Mouse (Mus musculus) gastrocnemius, postnatal 4 days (tissue): ENCODE results near the gene Gm20604. TPM values are rescaled to one million over a fixed set of nuclear protein-coding genes. Genes with fewer than 3 reads are reported as not detected.

ENCODE experiments used
- DNase-seq, 2 experiments: peaks; one replicate each; pipeline ENCODE4 v3.0.0; 2021 to 2022; ENCODE audit warnings: low spot score in 2 of 2, mixed read lengths in 2 of 2
- long read RNA-seq, 2 experiments: library from polyadenylated mRNA; stranded (forward); transcript quantifications; one replicate each; pipeline ENCODE4 v2.0.0; 2021
- total RNA-seq, 2 experiments: library from RNA; stranded (reverse); gene quantifications; 2 replicates each; pipeline ENCODE4 v1.2.3; 2021

The Gm20604 gene
- 1 to 10 TPM; 4.7 to 5.4 TPM for total RNA-seq
- long read RNA-seq, experiment 1, transcript Gm20604-201 (2 exons, 2,795 nt): major isoform, 17 of 17 reads
- long read RNA-seq, experiment 1, partial matches to known transcripts: 0 of 17 reads
- long read RNA-seq, experiment 1, other reads (novel, unspliced or antisense): 0 of 17 reads
- long read RNA-seq, experiment 2, transcript Gm20604-201 (2 exons, 2,795 nt): major isoform, 8 of 8 reads
- long read RNA-seq, experiment 2, partial matches to known transcripts: 0 of 8 reads
- long read RNA-seq, experiment 2, other reads (novel, unspliced or antisense): 0 of 8 reads

DNA sequence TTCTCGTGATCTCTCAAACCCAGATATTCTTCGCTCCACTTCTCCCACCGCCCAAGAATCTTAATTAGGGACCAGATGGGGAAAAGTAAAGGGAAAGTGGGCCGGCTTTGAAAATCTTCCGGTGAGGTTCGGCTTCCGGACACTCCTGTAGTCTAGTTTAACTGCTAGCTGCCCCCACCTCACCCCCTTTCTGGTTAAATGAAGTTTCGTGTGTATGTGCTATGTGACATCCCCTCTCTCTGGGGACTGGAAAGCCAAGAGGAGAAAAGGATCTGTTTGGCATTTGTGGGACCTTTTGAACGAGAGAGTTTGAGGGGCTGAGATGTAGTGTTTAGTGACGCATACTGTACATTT lies at the start of gene Gm20604:
TSS of gene Gm20604 (minus strand) at position 270 of the 354 bp plus-strand sequence.
- no peak for DNase-seq

- DNase-seq: no peak
Measured at GRCm38 (mm10) chr12:102799528-102799927, 41.1 kb upstream of the Gm20604 start.

- no peak for DNase-seq
Measured at GRCm38 (mm10) chr12:102787927-102788326, 29.5 kb upstream of the Gm20604 start.

DNA sequence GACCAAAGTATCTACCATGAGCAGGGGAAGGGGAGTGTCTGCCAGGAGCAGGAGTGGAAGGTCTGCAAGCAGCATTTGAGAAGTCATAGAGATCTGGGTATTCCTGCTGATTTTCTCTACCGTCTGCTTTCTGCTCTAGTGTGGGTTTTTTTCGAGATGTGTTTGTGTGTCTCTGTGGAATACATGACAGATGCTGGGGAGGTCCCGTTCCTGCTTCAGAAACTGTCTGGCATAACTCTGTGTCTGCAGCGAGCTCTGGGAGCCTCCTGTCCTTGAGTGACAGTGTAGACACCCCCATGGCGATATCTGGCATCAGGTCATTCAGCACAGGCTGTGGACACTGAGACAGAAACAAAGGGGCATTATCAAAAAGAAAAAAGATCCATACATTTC lies 27.1 kb upstream of the Gm20604 start:
- no peak for DNase-seq

DNA sequence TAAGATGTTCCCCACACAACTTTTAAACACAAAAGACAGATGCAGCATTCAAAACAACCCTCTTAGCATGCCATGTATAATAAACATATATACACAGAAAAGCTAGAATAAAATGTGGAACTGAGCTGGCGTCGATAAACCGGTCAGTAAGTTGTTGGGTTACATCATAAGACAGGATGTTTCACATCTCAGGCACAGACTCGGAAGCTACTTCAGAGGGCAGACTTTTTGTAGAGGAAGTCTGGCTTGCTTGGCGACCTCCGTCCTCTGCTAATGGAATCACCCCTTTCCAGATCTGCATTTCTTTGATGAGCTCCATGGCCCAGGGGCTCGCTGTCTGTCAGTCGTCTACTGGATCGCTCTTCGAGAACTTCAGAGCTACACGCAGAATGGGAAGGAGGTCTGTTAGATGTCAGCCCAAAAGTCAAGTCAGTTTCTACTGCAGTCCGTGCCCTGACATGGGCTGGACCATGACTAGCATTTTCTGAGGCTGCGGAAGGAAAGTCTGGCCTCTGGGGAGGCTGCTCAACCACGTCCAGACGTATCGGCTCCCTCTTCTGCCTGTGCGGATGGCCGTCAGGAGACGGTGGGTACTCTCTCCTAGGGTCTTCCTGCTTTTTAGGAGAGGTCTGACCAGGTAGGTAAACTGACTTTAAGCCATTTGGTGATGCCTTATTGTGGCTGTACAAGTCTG lies 26.6 kb upstream of the Gm20604 start:
- no peak for DNase-seq

- no peak for DNase-seq
Measured at GRCm38 (mm10) chr12:102782841-102783240, 24.4 kb upstream of the Gm20604 start.

DNA sequence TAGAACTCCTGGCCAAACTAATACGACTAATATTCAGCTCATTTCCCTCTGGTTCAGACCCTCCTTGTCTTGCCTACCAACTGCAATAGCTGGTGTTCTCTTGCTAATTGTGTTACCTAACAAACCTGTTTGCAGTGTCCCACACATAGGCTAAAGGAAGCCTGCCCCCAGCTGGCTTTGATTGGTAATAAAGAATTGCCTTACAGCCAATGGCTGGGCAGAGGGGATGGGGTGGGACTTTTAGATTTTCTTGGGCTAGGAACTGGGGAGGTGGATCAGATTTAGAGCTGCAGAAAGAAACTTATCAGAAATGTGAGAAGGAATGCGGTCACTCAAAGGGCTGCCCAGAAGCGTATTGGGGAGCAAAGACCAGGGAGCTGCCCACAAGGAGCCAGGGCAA lies 21.0 kb upstream of the Gm20604 start:
- no peak for DNase-seq

- DNase-seq: no peak
Measured at GRCm38 (mm10) chr12:102778151-102778550, 19.7 kb upstream of the Gm20604 start.

DNA sequence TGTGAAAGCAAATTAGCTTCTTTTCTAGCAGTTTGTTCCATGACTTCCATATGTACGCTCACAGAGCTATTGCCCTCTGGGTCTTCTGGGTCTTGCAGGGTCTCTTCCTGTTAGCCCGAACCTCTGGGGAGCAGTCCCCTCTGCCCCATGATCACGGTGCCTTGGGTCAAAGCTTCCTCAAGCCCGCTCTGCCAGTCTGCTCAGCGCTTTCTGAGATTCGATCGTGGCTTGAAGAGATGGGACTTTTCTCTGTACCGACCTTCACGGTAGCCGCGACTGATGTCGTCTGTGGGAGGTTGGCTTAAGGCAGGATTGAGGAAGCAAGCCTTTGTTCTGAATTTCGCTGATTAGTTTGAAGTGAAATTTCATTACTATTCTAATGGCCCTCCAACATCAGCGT lies 17.6 kb upstream of the Gm20604 start:
- DNase-seq: no peak

GRCm38 (mm10) chr12:102772676-102773075 lies 14.2 kb upstream of the Gm20604 start:
- DNase-seq: no peak

DNA sequence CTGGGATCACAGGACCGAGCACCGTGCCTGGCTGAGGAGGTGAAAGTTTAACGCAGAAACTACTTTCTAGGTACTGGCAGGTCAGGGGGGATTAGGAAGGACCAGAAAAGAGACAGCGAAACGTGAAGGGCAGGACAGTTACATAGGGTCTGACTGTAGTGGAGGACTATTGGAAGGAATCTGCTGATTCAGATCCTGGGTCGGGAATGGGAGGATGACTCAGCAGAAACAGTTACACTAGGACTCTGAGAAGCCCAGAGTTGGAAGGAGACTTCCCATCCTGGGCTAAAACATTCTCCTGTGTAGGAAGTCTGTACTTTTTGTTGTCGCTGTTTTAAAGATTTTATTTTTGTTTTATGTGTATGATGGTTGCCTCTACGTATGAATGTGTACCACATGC lies 13.1 kb upstream of the Gm20604 start:
- no peak for DNase-seq

DNA sequence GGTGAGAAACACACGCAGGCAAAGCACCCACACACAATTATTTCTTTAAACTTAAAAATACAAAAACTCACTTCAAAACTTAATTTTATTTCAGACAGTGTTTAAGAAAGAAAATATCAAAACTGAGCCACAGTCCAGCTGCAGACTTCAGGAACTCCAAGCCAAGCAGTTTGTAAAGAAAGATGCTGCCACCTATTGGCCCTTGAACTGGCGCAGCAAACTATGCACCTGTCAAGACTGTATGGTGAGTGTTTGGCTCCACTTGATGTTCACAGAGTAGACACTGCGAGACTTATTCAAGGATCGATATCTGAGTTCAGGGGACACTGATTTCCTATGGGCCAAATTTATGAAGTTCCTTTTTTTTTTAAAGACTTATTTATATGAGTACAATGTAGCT lies 10.5 kb upstream of the Gm20604 start:
- DNase-seq: no peak

DNA sequence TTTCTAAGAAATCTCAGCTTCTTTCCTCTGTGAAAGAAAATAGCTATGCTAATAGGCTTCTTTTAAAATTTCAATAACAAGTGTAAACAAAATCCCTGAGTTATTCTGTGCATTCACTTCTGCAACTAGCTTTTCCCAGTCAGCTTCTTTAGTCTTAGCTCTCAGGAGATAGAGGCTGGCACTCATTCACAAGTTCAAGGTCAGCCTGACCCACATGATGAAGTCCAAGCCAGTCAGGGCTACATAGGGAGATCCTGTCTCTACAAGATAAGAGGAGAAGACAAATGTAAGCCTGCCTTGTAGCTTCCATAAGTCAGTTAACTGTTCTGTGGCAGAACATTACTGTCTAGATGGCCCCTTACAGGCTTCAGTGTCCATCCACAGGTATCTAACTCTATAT lies 5.2 kb upstream of the Gm20604 start:
- DNase-seq: no peak

DNA sequence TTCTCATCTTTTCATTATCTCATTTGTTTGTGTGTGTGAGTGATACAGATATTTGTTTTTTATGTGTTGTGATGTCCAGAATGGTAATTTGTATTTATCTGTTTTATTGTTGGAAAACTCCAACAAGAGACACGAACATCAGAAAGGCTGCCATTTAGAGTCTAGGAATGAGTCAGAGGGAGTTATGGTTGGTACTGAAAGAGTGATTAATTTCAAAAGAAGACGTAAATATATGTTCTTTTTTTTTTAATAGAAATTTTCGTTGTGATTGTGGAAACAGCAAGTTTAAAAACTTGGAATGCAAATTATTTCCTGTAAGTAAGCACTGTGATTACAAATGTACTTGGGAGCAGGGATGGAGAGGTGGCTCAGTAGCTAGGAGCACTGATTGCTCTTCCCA lies 3.2 kb upstream of the Gm20604 start:
- DNase-seq: no peak

DNA sequence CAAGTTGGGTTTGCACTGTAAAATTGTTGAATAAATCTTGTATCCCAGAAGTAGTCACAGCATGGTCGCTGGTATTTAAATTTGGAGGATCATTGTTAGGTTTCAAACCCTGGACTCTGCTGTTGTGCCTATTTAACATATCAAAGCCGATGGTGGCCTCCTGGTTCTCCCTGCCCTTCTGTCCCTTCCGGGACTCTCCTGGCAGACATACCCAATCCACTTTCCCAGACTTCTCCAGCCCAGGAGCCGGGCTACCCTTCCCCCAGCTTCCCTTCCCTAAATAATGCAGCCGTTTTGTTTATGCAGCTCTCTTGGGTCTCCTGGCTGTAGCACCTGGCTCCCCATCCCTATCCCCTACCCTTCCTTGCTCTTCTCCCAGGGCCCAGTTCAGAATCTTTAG lies 464 bp upstream of the Gm20604 start:
- no peak for DNase-seq

- DNase-seq: peak; percentile 91 to 97
Measured at GRCm38 (mm10) chr12:102757689-102758402, 626 bp downstream of the Gm20604 start, which contains the start of the genes Gm28051, Gon7 and Ubr7. Gm28051 (minus strand) TSS chr12:102757765. Gon7 (minus strand) TSS chr12:102757803. Ubr7 (plus strand) TSS chr12:102757967.

- peak; percentile 75 to 92 for DNase-seq
Measured at GRCm38 (mm10) chr12:102757055-102757688, 1.3 kb downstream of the Gm20604 start.

- DNase-seq: no peak
Measured at GRCm38 (mm10) chr12:102756304-102756703, 2.2 kb downstream of the Gm20604 start.

GRCm38 (mm10) chr12:102748256-102748655 lies 10.2 kb downstream of the Gm20604 start:
- no peak for DNase-seq

- no peak for DNase-seq
Measured at GRCm38 (mm10) chr12:102744839-102745238, 13.6 kb downstream of the Gm20604 start.
